Mouse (Mus musculus): ENCODE data around the gene Gm10837.

Gm10837 gene

GRCm38 (mm10) chr14:122464763-122465741 lies 25.3 kb upstream of the Gm10837 start, which contains the start of gene Zic5:
Zic5 (minus strand) TSS chr14:122465677.
- DNase-seq (ENCODE audit: low spot score) = no peak

GRCm38 (mm10) chr14:122465931-122466490 lies 24.4 kb upstream of the Gm10837 start:
- no peak for DNase-seq (ENCODE audit: low spot score)

GRCm38 (mm10) chr14:122466756-122467362 lies 23.5 kb upstream of the Gm10837 start:
- no peak for DNase-seq (ENCODE audit: low spot score)

GRCm38 (mm10) chr14:122467926-122468841 lies 22.2 kb upstream of the Gm10837 start:
- no peak for DNase-seq (ENCODE audit: low spot score)

DNA sequence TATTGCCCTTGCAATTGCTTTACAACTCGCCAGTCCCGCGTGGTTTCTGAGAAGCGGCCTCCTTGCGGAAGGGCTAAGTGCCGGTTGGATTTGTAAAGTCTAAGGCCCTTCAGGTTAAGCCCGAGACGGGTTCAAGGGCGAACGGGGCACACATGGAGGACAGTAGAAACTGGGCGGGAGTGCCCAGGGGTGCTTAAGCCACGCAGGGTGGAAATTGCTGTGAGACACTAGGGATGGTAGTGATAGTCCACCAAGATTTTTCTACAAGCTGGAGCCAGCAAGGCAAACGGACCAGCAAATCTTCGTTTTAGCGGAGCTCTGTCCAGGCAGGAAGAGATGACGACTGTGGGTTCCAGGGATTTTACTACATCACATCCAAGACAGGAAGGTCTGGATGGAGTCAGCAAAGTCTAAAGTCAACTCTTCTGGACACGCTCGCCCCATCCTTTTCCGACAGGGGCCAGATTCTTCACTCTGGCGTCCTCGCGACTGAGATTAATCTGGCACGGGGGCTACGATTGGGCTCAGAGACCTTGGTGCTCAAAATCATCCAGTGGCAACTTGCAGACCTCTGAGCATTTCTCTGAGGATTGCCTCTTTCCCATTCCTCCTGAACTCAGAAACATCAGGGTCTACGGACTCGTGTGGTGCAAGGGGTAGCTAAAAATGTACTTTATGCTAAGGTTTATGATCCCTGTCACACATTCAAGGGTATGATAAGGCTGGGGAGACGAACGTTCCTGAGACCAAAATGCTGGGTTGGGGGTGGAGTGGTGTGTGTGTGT lies 21.2 kb upstream of the Gm10837 start:
- DNase-seq (ENCODE audit: low spot score) = no peak

- no peak for DNase-seq (ENCODE audit: low spot score)
These were observed 18.8 kb upstream of the Gm10837 start for GRCm38 (mm10) chr14:122471449-122472085.

GRCm38 (mm10) chr14:122472161-122472560 lies 18.2 kb upstream of the Gm10837 start:
- DNase-seq (ENCODE audit: low spot score) = no peak

DNA sequence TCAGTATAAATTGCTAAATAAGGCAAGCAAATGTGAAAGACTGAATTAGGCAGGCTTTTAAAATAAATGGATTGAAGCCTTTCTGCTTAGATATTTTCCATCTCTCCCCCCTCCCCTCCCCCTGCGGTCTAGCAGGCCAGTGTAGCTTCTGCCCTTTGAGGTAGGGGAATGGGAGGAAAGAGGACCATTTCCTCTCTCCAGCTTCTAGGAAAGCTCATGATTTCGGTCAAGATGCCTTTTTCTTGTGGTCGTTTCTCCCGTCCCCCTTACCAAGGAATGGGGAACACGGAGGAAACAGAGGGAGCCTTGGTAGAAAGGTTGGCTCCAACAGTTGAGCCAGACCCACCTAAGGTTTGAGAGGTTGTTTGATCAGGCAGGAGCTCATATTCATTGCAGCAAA lies 17.7 kb upstream of the Gm10837 start:
- no peak for DNase-seq (ENCODE audit: low spot score)

- no peak for DNase-seq (ENCODE audit: low spot score)
These were observed 17.1 kb upstream of the Gm10837 start for GRCm38 (mm10) chr14:122473211-122473751.

- no peak for DNase-seq (ENCODE audit: low spot score)
These were observed 16.1 kb upstream of the Gm10837 start for GRCm38 (mm10) chr14:122474041-122474890.

- DNase-seq (ENCODE audit: low spot score) = no peak
These were observed 15.4 kb upstream of the Gm10837 start, which contains the start of gene Zic2 for GRCm38 (mm10) chr14:122474891-122475556. Zic2 (plus strand) TSS chr14:122475435.

DNA sequence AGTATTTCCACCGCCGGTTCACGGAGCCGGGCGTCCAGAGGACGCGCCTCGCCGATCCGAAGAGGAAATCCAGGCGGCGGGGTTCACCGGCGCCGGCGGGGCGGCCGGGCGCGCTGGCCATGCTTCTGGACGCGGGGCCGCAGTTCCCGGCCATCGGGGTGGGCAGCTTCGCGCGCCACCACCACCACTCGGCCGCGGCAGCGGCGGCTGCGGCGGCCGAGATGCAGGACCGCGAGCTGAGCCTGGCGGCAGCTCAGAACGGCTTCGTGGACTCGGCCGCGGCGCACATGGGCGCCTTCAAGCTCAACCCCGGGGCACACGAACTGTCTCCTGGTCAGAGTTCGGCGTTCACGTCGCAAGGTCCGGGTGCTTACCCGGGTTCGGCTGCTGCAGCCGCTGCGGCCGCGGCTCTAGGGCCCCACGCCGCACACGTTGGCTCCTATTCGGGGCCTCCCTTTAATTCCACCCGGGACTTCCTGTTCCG lies 14.8 kb upstream of the Gm10837 start:
- no peak for DNase-seq (ENCODE audit: low spot score)

DNA sequence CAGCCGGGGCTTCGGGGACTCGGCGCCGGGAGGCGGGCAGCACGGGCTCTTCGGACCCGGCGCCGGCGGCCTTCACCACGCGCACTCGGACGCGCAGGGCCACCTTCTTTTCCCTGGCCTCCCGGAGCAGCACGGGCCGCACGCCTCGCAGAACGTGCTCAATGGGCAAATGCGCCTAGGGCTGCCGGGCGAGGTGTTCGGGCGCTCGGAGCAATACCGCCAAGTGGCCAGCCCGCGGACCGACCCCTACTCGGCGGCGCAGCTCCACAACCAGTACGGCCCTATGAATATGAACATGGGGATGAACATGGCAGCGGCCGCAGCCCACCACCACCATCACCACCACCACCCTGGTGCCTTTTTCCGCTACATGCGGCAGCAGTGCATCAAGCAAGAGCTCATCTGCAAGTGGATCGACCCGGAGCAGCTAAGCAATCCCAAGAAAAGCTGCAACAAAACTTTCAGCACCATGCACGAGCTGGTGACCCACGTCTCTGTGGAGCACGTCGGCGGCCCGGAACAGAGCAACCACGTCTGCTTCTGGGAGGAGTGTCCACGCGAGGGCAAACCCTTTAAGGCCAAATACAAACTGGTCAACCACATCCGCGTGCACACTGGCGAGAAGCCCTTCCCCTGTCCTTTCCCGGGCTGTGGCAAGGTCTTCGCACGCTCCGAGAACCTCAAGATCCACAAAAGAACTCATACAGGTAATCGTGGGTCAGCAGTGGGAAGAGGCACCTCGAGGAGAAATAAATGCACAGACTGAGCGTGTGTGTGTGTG lies 14.2 kb upstream of the Gm10837 start:
- no peak for DNase-seq (ENCODE audit: low spot score)

- no peak for DNase-seq (ENCODE audit: low spot score)
These were observed 13.6 kb upstream of the Gm10837 start for GRCm38 (mm10) chr14:122476822-122477215.

DNA sequence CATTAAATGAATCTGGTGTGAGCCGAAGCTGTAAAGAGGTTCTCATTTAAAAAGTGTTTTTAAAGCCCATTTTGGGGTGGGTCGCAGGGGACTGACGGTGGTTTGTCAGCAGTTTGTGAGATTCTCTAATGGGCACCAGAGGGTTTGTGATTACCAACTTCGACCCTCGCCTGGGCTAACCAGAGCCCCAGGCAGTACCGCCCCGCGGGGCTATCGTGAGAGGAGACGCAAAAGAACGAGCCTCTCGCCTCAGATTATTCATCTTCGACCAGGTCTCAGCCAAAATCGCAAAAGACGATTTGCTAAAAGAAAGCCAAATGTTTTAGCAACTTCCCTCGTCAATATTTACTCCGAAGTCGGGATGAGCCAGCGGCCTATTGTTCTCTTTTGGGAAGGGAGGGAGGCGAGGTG lies 13.1 kb upstream of the Gm10837 start:
- no peak for DNase-seq (ENCODE audit: low spot score)

DNA sequence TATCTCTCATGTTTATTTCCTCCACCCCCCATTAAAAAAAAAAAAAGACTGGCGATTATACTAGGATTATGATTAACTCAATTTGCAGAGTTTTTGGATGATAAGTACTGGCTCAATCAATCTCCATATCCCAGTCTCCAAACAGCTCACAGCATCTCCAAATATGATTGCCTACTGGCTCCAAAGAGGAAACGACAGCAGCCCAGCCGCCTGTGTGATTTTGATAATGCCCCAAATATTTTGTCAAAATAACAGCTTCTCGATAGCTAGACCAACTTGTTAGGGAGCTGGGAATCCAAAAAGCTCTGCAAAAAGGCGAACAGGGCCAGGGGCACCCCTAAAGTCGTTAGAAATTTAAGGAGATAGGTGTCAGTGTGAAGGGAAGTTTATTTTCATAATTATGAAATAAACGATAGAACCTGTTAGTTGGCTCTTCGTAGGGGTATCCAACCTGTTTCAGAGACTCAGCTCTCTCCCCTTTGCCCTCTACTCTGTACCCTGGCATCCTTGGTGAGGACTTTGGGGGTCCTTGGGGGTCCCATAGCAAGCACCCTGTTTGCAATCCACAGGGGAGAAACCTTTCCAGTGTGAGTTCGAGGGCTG lies 12.3 kb upstream of the Gm10837 start:
- DNase-seq (ENCODE audit: low spot score) = no peak

GRCm38 (mm10) chr14:122478574-122479011 lies 11.8 kb upstream of the Gm10837 start:
- DNase-seq (ENCODE audit: low spot score) = no peak
